Mouse (Mus musculus) cerebellum, adult 2 months (tissue): ENCODE measurements around the gene Rnf26.

Experiments used
- CTCF ChIP-seq: fragments of 200-500 bp; IDR thresholded peaks from 2 replicates; pipeline ENCODE4 v1.5.1; 2011; ENCODE audit warnings: low read depth, mild to moderate bottlenecking, control low read depth, low read length, moderate library complexity, borderline replicate concordance; ENCODE audit not compliant: insufficient read depth
- POLR2A ChIP-seq: fragments of 200-500 bp; IDR thresholded peaks from 2 replicates; pipeline ENCODE4 v1.6.1; 2011; ENCODE audit warnings: low read length, control low read depth, borderline replicate concordance; ENCODE audit not compliant: insufficient read depth

GRCm38 (mm10) chr9:44046426-44046825 lies 66.9 kb downstream of the Rnf26 start:
- TF ChIP-seq CTCF (no peak), POLR2A (no peak)
